Mouse (Mus musculus) thymus, postnatal 14 days (tissue): ENCODE results near the gene Chaf1a.

Experiments used
- DNase-seq: peaks from one replicate; pipeline ENCODE4 v3.0.0; 2021

The Chaf1a gene

GRCm38 (mm10) chr17:56119981-56120880, 80.0 kb downstream of the Chaf1a start:
- no peak for DNase-seq

DNA sequence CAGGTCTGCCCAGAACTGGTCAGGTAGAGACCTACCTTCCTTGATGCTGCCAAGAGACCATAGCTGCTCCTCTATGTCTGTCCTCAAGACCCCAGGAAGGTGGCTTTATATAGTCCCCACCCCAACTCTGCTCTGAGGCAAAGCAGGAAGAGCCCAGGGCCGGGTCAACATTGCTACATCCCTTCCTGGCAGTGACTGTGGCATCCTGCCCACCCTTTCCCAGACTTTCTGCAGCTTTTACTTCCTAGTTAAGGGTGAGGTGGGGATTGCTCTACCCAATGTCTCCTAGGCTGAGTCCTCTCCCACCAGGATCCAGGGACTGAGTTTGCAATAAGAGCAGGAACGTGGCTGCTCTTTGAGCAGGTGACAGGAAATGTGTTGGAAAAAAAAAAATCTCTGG, 81.6 kb downstream of the Chaf1a start, which contains the start of gene Lrg1:
Gene Lrg1, minus strand, starts transcription at position 176 of the 400 bp plus-strand sequence.
- no peak for DNase-seq
